Mouse (Mus musculus) gastrocnemius, postnatal 25 days (tissue): ENCODE data around the gene 4931428L18Rik. TPM values are rescaled to one million over a fixed set of nuclear protein-coding genes. Genes with fewer than 3 reads are reported as not detected.
"Not testable (repeated sequence)": the region's sequence is repeated elsewhere in the genome, so short reads cannot be mapped to it uniquely, and the experiment has no call there.

Experiments
- DNase-seq: peaks from one replicate; pipeline ENCODE4 v3.0.0; 2022
- total RNA-seq, 2 experiments: library from RNA; stranded (reverse); gene quantifications; 1 replicate in 1 of 2; 2 replicates in 1 of 2; pipeline ENCODE4 v1.2.3; 2021

Gene 4931428L18Rik
- total RNA-seq, 2 experiments from 2014 or later, result not detected

DNA sequence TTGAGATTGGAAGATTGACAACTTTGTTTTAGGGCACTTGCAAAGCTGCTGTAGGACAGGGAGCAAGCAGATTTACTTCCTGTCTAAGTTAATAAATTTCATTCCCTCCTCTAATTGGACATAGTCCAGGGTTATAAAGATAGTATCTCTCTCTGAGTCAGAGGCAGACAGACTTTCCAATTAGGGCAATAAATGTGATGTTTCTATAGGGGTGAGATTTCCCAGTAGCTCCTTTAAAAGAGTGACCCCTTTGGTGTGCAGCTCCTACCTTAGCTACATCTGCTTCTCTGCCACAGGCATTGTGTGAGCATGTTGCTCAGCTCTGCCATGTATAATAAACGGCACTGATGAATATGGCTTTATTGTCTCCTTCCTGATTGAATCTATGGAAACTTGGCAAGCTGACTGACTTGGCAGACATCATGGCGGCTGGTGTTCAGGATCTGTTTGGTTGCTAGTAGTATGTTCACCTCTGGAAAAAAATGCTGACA is 163.6 kb downstream of the 4931428L18Rik start:
- no peak for DNase-seq

DNA sequence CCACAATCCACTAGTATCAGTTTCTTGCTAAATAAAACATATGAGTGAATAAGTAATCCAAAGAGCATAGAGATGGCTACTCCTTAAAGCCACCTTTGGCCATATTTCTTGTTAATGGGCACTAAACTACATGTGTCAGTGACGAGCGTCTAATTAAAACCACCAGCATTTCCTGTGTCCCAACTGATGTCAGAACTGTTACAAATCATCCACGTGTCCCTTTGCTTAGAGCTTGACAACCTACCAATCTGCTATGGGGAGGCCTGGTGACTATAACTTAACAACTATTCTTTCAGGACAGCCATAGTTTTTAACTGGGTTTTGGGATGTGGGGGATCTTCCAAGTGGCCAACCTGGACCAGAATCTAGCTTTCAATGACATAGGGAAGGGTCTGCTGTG is 164.3 kb downstream of the 4931428L18Rik start:
- no peak for DNase-seq

DNA sequence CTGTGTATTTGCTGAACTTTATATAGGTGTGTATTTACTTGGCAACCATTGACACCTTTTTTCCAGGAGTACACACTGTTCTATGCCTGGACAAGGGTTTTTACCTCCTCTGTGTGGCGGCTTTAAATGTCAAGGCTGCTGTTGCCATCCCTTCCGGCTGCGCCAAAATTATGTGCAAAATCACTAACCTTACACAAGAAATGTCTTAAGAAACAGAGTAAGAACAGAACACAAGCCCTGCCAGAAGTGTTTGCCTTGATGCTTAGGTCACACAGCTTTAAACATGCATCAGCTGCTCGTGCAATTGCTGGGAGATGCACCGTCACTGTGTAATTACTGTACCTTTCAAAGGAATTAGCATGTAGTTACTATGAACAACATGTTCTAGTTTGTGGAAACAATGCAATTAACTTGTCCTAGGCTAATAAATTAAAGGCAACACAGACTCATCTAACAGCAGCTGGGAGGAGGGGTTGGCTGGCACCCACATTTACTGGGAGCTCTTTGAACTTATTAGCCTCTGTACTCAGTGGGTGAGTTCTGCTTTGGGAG is 171.0 kb downstream of the 4931428L18Rik start:
- no peak for DNase-seq

DNA sequence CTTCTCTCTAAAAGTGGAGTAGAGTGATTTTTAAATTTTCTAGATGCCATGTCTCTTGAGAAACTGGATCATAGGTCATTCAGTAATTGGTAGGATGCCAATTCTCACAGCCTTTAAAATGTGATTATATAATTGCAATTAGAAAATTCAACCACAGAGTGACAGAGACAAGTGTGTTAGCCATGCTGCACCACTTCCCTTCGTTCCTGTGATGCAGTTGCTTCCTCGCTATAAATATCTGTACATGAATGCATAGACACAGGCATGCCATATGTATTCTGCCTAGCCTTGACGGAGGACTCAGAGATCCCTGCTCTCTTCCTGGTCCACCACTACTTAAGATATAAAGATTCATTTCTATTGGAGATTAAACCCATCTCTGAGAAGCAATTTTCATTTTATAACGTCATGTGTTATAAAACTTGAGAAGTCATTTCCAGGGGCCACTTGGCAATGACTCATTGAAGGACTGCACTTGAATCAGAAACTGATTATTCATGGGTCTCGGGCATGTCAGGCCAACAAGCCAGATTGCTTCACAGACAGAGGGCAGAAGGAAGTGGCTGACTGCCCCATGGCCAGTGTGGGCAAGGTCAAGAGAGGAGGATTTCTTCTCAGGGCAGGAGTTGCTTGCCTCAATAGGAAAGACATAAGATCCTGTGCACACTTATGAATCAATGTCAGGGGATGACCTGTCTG is 172.4 kb downstream of the 4931428L18Rik start:
- DNase-seq, result no peak

DNA sequence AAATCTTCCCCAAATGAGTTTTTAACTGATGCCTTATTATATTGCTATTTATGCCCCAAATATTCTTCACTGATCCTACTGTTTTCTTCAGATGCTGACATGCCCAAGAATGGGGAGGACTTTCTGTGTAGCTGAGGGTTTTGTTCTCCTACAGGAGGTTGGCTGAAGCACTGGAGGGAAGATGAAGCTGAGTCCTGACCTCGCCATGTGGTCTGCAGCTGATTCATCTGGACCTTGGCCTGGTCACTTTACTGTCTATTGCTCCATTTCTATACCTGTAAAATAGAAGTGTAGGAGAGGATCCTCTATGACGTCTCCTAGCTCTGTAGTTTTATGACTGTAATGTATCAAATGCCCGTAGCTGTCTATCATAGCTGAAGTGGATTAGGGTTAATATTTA is 179.3 kb downstream of the 4931428L18Rik start:
- no peak for DNase-seq

DNA sequence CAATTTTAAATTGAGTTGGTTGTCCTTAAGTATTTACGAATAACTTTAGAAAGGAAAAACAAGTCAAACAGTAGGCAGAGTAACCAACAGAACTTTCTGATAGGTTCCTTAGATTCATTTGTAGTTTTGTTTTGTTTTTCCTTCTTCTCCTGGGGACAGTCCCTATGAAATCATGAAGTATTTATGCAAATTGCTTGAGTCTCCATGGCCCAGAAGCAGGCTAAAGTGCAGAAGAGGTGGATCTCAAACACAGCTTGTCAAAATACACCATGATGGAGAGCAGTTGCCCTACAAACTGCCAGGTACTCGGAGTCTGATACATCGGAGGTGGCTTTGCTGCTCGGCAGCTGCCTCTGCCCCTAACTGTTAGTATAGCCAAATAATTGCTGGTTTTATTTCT is 179.7 kb downstream of the 4931428L18Rik start:
- no peak for DNase-seq

DNA sequence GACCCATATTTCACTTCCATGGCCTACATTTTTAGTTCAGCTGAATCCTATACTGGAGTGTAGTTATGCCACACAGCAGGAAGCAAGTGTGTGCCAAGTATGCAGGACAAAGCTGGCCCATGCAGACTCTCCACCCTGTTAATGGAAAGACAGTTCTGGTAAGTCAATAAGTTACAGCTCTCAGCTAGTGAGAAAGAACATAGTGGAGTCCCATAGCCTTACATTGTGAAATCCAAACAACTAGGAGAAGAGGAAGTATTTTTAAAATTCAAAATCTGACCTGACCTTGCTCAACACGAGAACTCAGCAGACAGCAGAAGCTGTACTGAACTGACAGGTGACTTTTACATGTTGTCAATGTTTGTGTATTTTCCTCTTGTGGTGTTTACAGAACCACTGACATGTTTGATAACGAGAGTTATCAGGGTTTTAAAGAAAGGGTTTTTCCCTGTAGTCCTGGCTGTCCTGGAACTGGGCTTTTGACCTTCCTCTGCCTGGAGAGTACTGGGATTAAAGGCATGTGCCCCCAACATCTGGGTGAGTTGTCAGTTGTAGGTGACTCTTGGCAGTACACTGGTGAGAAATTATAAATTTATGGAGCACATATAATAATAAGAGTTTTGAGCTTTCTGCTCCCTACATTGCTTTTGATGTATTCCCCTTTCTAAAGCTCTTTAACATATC is 188.5 kb downstream of the 4931428L18Rik start:
- DNase-seq, result no peak

DNA sequence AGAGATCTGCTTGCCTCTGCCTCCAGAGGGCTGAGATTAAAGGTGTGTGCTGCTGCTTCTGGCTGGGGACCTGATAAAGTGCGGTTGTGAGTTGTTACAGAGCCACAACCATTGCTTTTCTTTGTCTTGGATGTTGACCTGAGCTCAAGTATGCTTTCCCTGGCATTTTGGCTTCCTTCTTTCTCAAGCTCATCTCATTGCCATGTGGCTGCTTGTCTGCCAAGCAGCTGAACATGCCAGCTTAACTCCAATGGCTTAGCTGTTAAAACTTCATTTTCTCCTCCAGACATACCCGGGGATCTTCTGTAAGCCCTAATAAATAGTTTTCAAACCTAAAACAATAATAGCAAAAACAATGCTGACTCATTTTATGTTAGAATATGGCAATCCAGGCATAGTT is 190.1 kb downstream of the 4931428L18Rik start:
- DNase-seq, result no peak

DNA sequence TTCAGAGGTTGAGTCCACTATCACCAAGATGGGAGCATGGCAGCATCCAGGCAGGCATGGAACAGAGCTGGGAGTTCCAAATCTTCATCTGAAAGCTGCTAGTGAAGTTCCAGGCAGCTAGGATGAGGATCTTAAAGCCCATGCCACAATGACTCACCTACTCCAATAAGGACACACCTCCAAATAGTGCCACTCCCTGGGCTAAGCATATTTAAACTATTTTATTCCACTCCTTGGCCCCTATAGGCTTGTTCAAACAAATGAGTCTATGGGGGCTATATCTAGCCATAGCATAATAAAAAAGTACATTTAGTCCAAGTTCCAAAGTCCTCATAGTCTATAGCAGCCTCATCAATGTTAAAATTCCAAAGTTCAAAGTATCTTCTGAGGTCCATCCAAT is 199.3 kb downstream of the 4931428L18Rik start:
- no peak for DNase-seq

DNA sequence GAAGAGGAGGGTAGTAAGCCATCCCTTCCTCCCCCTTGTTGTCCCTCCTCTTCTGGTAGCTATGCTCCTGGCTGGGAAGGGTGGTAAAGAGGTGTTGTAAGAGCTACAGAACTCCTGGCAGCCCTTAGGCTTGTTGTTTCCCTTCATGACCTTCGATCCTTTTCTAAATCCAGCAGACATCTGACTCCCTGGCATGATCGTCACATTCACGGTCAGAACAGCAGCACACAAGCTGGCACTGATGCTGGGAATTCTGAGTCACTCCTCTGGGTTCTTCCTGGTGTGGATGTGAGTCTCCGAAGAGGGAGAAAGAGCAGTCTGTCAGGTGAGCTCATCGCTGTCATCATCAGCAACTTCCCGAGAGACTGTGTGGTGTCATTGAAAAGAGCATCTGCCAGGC is 203.2 kb downstream of the 4931428L18Rik start:
- DNase-seq, result peak; percentile 64

DNA sequence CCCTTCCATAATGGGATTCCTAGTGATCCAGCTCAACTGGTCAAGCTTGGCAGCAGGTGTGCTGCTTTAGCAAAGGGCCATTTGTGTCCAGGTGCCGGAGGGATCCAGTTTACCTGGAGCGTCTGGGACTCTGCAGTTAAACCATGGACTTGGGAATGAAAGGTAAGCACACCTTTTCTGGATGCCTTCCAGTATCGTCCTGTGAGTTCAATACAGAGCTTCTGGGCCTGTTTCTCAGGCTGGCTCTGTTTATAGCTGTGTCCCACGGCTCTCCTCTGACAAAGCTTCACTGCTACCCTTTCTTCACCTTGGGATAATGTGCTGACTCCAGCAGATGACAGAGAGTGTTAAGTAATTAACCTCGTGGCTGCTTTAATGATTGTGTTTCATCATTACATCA is 205.1 kb downstream of the 4931428L18Rik start:
- DNase-seq, result no peak

DNA sequence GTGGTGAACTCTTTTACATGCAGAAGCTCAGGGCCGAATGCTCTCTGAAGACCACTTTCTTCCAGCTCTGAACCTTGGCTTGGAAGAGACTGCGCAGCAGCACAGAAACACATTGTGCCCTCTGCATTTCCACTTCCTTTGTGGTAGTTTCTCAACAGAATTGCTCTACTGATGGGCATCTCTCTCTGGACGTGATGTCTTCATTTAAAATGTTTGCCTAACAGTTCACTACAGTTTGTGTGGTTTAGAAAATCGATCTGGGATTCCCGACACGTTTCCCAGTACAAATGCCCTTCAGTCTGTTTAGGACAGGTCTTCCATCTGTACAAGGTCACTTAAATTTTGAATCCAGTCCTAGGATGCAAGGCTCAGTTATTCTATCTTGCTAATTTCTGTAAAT is 206.4 kb downstream of the 4931428L18Rik start:
- DNase-seq, result no peak

DNA sequence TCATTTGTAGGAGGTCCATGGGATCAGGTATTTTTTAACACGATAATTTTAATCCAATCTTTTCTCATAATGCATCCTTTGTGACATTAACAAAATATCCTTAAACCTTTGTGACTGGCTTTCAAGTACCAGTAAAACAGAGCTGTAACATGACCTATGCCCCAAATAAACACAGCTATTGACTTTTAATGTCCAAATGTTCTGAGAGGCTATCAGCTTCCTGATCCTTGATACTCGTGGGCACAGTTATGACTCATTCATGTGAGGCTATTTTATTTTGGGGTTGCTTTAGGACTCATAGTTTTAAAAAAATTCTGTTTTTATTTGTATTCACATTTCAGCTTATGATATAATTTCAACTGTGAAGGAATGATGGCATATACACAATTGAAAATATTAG is 207.2 kb downstream of the 4931428L18Rik start:
- DNase-seq, result no peak

DNA sequence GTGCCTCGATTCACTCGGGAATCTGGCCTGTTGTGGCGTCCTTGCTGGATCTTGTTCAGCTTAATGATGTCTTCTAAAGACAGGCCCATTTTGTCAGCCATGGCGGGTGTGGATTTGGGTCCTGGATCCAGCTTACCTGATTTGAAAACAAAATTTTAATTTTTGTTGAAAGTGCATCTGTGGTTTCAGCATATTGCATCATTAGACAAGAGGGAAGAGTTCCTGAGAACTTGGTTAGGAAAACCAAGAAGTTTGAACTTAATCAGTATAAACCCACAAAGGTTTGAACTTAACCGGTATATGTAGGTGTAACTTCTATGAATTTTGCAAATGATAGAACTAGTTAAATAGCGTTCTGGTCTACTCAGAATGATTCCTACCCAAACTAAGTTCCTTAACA is 244.6 kb downstream of the 4931428L18Rik start, which contains the start of gene AC153137.1:
Gene AC153137.1, minus strand, starts transcription at position 101 of the 400 bp plus-strand sequence.
- DNase-seq, result not testable (repeated sequence)

DNA sequence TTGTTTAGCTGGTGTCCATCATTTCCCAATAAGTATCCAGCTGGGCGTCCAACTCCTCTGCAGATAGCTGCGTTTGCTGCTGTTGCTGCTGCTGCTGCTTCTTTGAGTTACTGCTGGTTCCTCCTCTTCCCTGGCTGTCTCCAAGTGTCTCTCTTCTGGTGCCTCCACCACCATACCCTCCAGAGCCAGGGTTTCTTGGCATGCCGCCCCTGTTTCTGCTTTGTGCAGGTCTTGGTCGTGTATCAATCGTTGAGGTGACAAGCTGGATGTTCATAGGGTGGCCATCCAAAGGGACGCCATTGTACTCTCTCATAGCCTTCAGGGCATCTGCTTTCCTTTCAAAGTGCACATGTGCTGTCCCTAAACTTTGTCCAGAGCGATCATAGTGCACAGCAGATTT is 245.2 kb downstream of the 4931428L18Rik start:
- DNase-seq, result not testable (repeated sequence)

DNA sequence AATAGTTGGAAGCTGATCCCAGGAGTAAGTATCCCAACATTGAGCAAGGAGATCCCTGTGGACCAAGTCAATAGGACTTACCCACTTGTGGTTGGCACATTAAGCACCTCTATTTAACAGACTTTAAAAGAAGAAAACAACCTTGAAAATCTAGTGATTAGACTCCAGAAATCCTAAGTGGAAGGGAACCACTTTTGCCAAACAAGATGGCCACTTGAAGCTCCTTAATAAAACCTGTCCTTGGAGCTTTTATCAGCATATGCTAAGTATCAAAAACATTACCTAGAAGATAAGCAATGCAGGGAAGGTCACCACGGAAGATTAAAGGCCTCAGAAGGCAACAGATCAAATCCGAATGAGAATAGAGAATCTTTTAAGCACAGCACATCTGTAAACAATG is 270.7 kb downstream of the 4931428L18Rik start:
- no peak for DNase-seq

DNA sequence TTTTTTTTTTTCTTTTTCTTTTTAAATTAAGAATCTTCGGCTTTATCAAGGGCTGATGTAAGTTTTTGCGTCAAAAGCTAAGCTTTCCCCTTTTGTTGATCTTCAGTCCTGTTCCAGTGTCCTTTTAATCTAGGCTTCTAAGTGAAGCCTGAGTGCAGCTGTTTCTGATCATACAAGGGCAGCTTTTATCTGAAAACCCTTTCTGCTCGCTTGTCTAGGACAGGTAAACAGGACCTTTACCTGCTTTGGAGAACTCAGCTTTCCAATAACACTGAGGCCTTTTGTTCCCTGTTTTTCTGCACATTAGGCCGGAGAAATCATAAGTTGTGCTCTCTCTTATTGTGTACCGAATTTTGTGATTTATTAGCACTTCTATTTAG is 272.0 kb downstream of the 4931428L18Rik start:
- DNase-seq, result no peak

DNA sequence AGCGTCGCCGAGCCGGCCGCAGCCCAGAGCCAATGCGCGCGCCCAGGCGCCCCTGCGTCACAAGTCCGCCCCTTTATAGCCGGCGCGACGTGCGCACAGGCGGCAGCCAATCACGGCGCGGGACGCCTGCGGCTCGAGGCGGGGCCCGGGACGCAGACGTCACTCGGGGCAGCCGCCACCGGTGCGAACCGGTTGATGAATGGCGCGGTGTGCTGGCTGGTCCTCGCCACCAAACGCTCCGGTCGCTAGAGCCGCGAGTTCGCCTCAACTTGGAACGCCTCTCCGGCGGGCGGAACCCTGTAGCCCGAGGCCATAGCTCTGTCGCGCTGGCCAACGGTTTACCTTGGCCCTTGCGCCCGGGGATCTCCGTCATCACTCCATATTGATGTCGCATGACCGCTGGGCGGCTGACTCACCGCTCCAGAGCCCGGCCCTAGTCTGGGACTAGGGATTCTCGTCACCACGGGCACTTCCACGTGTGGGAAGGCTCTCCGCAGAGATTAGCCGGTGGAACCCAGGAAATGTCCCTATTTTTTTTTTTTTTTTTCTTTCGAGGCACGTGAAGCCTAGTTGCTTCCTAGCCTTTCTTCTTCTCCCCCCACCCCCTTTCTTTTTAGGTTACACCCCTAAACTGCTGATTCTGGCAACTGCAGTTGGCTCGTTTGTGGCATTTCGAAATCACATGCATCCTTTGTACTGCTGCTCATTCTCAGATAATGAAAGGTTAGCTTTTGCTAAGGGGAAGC is 272.6 kb downstream of the 4931428L18Rik start:
- peak; percentile 97 for DNase-seq

DNA sequence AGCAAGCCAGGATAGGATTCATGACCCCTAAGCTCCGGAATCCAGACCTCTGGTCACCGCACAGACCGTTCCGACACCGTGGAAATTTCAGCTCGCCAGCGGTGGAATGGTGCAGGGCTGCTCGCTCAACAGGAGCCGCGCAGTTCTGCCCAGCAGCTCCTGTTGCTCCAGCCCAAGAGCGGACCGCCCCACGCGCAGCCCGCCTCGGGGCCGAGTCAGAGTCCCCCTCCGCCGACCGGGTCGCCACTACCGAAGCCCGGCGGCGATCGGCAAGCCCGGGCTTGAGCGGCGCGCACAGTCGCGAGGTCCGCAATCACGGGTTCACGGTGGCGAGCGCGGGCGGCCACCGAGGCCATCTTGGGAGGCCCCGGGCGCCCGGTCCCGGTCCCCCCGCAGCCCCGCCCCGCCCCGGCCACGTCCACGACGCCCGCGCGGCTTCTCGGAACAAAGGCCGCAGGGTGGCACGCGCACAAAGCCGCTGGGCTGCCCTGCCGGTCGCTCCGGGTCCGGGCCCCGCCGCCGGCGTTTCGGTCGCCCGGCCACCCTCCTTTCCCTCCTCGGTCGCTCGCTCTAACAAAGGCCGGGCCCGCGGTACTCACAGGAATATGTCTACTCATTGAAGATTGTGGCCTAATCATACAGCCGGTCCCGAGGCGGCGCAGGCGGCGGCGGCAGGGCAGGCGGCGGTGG is 273.4 kb downstream of the 4931428L18Rik start:
- DNase-seq, result peak; percentile 65

DNA sequence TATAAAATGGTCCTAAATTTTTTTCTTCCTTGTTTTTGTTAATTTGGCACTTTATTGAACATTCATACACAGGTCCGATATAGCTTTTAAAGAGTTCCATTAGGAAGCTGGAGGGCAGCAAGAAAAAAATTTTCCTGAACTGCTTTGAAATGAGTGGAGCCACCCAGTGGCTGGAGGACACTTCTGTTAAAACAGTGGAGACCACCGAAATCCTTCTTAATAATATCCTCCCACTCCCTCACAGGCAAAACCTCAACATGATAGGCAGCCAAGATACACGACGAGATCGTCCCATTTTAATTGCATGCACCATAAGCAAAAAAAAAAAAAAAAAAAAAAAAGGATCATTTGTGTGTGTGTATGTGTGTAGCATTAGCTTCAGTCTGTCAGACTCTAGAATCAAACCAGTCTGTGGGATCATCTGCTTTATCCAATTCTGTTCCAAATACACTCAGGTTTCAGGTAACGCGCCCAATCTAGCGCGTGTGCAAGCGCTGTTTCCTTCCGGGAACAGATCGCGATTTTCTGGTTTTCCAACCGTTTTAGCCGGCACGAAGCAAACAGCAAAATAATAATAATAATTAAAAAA is 274.0 kb downstream of the 4931428L18Rik start:
- DNase-seq, result no peak
